Mouse (Mus musculus) small intestine, adult 2 months (tissue): Measurements from ENCODE around the gene Fam3c. TPM values are rescaled to one million over a fixed set of nuclear protein-coding genes. Genes with fewer than 3 reads are reported as not detected.
"Not testable (repeated sequence)": the region's sequence is repeated elsewhere in the genome, so short reads cannot be mapped to it uniquely, and the experiment has no call there.

Experiments used
- H3K27ac ChIP-seq: fragments of 200-500 bp; 2 replicates; pipeline ENCODE4 v1.5.1; 2012; ENCODE audit warnings: low read depth, low read length, control low read depth, inconsistent platforms; ENCODE audit not compliant: insufficient read depth
- H3K27me3 ChIP-seq: fragments of 200-500 bp; 2 replicates; pipeline ENCODE4 v1.6.1; 2012; ENCODE audit warnings: mild to moderate bottlenecking, moderate library complexity, low read length, inconsistent platforms; ENCODE audit not compliant: control insufficient read depth, insufficient read depth
- H3K36me3 ChIP-seq: fragments of 200-500 bp; 2 replicates; pipeline ENCODE4 v1.6.1; 2012; ENCODE audit warnings: mild to moderate bottlenecking, low read length, control low read depth, inconsistent platforms; ENCODE audit not compliant: control insufficient read depth, insufficient read depth
- H3K4me1 ChIP-seq: fragments of 200-500 bp; 2 replicates; pipeline ENCODE4 v1.6.1; 2012; ENCODE audit warnings: low read length, inconsistent platforms, mixed read lengths; ENCODE audit not compliant: control insufficient read depth, insufficient read depth, insufficient read length
- H3K4me3 ChIP-seq: fragments of 200-500 bp; 2 replicates; pipeline ENCODE4 v1.5.1; 2012; ENCODE audit warnings: low read depth, mild to moderate bottlenecking, control low read depth, inconsistent platforms, low read length, moderate library complexity
- CTCF ChIP-seq: fragments of 200-500 bp; IDR thresholded peaks from 2 replicates; pipeline ENCODE4 v1.5.1; 2012; ENCODE audit warnings: low read depth, mild to moderate bottlenecking, control low read depth, inconsistent platforms, low read length, moderate library complexity, mixed read lengths; ENCODE audit not compliant: insufficient replicate concordance, insufficient read length; ENCODE audit errors: extremely low read depth
- POLR2A ChIP-seq: fragments of 200-500 bp; IDR thresholded peaks from 2 replicates; pipeline ENCODE4 v1.6.1; 2012; ENCODE audit warnings: low read depth, mild to moderate bottlenecking, control low read depth, inconsistent platforms, low read length, moderate library complexity
- WGBS: fragments of 180-500 bp; shearing (Covaris S2); methylation state at CpG from one replicate; pipeline ENCODE4 v1.1.7; 2018; 5-methylcytosine and 5-hydroxymethylcytosine counted together
- polyA plus RNA-seq: library from polyadenylated mRNA; depleted of rRNA; stranded (reverse); fragments of >200 nt; gene quantifications from 2 replicates; pipeline ENCODE4 v1.2.3, GENCODE M21; 2012

The Fam3c gene
- polyA plus RNA-seq, 1 experiment, result 4.3 TPM

DNA sequence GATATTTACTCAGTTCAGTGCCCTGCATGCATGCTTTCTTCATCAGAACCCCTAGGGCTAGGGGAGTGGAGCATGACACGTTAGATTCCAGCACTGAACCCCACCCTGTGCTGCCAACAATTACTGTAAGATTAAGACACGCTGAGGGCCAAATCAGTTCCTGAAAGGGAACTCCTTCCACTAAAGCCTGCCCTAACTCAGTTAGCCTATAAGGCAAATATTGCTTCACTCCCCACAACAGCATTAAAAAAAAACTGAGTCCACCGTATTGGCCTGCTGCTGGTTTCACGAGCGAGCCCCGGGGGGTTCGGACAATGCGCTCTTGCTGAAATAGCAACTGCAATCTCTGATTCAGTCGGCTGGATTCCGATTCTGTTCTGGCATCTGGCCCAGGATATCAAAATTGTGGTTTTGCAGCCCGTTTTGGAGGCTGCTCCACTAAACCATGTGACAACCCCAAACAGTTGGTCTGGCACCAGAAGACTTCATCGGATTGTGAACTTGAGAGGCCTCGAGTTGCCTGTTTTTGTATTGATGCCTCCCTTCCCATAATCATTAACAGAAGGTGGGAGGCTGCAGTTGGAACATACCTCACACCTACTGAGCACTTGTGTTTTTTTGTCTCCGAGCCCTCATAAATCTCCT is 75.7 kb downstream of the Fam3c start:
- H3K27me3 ChIP-seq, result no peaks in the 10 kb centered on the region
- no peak overlapping the region for H3K27ac ChIP-seq
- no peaks in the 10 kb centered on the region for H3K36me3 ChIP-seq
- TF ChIP-seq CTCF (no peak), POLR2A (no peak)
- no peaks in the 10 kb centered on the region for H3K4me1 ChIP-seq
- H3K4me3 ChIP-seq, result no peak overlapping the region
- 25% methylated on average over 14 of the region's 14 CpGs for WGBS

DNA sequence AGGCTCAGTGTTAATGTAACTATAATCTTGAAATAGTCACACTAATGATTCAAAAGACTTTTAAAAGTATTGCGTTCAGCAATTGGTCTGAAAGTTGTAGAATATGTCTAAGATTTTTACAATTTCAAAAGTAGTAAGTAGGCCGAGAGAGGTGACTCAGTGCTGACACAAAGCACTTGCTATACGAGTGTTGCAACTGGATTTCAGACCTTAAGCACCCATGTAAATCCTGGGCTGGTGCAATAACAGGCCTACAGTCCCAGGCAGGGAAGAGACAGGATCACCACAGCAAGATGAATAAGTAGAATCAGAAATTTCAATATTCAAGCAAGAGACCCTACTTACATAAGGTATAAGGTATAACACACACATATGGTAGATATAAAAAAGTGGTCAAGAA is 78.1 kb downstream of the Fam3c start:
- Histone ChIP-seq H3K4me3 (no peak overlapping the region), H3K4me1 (no peaks in the 10 kb centered on the region), H3K27ac (no peak overlapping the region), H3K27me3 (no peaks in the 10 kb centered on the region), H3K36me3 (no peaks in the 10 kb centered on the region)
- TF ChIP-seq POLR2A, result no peak
- TF ChIP-seq CTCF, result no peak
- 90% methylated on average over 3 of the region's 3 CpGs for WGBS

DNA sequence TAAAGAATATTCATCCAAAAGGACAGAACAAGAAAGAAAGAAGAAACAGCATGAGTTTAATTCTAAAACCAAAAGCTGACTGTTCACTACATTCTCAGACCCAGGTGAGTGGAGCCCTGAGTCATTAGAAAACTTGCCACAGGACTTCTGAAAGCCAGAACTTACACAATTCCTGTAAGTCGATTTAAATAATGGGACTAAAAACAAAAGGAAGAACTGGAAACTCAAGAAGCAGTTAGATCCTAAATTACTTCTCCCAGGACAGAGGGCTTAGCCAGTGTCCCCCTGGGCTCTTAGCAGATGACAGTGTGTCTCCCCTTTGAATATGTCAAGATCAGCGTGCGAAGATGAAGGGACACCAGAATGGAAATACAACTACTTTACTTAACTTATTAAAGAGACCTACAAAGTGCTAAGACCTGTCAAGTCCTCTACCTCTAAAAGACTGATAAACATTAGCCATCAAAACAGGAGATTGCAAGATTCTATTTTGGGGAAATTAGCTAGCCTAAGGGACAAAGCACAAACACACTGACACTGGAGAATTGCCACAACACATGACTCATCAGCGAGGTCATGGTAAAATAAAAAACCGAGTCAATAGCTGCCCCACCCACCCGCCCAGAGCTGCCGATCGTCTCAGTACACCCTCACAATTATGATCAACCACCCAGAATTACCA is 86.1 kb downstream of the Fam3c start:
- Histone ChIP-seq H3K36me3 (no peaks in the 10 kb centered on the region), H3K27me3 (no peaks in the 10 kb centered on the region), H3K27ac (no peak overlapping the region), H3K4me1 (no peaks in the 10 kb centered on the region), H3K4me3 (no peak overlapping the region)
- TF ChIP-seq CTCF (no peak), POLR2A (no peak)
- WGBS, result 39% methylated on average over 8 of the region's 8 CpGs

DNA sequence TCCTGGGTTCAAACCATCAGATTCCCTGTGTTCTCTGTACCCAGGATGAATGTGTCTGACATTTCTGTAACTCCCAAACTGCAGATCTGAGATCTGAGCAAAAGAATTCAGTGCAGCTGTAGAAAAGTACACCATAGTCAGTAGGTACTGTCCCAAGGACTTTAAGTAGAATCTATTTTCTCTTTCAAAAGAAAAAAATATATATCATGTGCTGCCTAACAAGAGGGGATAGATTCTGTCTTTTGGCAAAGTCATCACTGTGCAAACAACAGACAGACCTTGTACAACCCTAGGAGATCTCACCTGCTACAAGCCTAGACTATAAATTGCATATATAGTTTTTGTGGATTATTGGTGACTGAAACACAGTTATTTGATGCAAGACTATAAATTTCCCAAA is 87.4 kb downstream of the Fam3c start:
- Histone ChIP-seq H3K27me3 (no peaks in the 10 kb centered on the region), H3K4me1 (no peaks in the 10 kb centered on the region), H3K36me3 (no peaks in the 10 kb centered on the region), H3K27ac (no peak overlapping the region), H3K4me3 (no peak overlapping the region)
- no peak for TF ChIP-seq POLR2A
- no peak for TF ChIP-seq CTCF

DNA sequence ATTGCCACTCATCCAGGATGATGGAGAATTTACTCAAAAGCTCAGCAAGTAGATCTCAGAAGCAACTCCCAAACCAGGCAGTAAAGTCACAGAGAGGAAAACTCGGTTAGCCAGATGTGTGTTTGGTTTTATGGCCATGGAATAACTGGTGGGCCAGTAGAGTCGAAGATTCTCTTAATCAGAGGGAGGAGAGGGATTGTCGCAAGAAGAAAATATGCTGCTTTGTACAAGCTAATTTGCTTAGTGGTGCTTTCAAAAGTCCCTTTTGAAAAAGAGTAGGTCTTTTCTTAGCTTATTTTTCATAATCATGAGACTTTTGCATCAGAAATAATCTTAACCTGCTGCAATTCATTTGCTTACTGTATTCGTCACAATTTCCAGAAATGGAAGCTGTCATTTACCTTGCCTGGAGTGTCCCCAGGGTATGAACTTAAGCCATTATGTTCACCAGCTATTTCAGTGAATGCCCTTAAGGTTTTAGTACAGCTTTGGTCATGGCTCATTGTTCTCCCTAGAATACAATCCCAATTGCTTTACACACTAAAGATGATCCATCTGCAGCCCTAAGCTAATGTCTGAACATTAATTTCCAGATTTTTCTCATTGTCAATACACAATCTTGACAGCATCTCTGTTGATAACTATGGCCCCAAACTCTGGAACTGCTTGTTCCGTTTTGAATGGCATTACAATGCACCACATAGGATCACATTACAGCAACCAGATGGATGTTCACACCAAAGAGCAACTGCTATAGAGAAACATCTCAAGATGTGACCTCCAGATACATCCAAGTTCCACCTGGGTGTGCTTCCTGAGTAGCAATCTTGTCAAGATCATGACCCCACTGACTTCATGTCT is 88.0 kb downstream of the Fam3c start:
- Histone ChIP-seq H3K36me3 (no peaks in the 10 kb centered on the region), H3K4me3 (no peak overlapping the region), H3K4me1 (no peaks in the 10 kb centered on the region), H3K27me3 (no peaks in the 10 kb centered on the region), H3K27ac (no peak overlapping the region)
- 73% methylated on average over 5 of the region's 5 CpGs for WGBS
- no peak for TF ChIP-seq POLR2A
- TF ChIP-seq CTCF, result no peak

DNA sequence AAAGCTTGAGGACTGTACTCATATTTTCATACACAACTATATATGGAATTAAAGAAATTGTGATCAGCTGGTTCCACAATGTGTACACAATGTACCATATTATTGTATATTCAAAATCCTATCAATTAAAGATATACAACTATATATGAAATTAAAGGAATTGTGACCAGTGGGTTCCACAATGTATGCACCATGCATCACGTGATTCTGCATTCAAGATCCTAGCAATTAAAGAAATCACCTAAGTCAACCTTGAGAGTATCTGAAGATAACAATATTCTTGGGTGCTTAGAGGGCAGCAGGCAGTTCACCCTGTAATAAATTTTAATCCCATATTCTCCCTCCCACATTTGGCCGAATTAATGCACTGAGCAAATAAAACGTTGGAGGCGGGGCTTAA is 90.0 kb downstream of the Fam3c start:
- H3K4me1 ChIP-seq, result no peaks in the 10 kb centered on the region
- no peak overlapping the region for H3K4me3 ChIP-seq
- WGBS, result 48% methylated on average over 4 of the region's 4 CpGs
- TF ChIP-seq CTCF, result no peak
- no peak for TF ChIP-seq POLR2A
- no peaks in the 10 kb centered on the region for H3K36me3 ChIP-seq
- no peak overlapping the region for H3K27ac ChIP-seq
- no peaks in the 10 kb centered on the region for H3K27me3 ChIP-seq

DNA sequence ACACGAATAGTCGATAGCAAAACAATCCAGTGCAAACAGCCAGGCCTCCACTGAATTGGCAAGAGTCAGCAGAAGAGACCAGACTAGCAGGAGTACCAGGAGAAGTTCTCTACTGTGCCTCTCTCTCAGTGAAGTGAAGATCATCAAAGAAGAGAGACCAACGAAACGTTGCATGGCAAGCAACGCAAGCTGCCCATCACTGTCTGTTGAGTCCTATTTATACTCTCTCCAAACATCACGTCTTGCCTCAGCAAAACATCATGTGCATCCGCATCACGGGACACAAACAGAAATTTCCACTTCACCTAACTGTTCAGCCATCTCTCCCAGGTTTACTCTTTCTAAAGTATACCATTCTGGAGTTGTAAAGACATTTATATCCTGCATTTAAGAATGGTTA is 91.9 kb downstream of the Fam3c start:
- not testable (repeated sequence) for H3K27me3 ChIP-seq, H3K4me1 ChIP-seq, H3K4me3 ChIP-seq, H3K36me3 ChIP-seq, H3K27ac ChIP-seq
- 79% methylated on average over 8 of the region's 8 CpGs for WGBS
